Mouse (Mus musculus) forelimb bud, embryonic 11.5 days (tissue): Measurements from ENCODE around the gene Phc2.

Experiments used
- DNase-seq: peaks from one replicate; pipeline ENCODE4 v3.0.0-alpha.2; 2012; ENCODE audit warnings: low read depth, low spot score

Phc2 gene

DNA sequence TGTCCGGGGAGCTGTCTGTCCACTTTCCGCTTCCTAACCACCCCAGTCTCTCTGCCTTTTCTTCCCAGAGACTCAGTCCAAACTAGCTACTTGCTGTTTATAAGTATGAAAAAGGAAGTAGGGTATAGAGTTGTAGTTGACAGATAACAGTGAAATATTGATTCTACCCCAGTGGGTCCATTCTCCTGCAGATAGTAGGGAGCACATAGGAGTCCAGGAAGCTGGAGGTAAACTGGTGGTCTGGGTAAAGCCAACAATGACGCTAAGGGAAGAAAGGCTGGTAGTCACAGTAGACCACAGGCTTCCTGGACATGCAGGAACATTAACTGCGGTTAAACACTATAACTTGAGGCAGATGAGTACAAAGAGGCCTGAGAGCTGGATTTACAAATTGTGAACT is 36.7 kb downstream of the Phc2 start:
- no peak for DNase-seq

DNA sequence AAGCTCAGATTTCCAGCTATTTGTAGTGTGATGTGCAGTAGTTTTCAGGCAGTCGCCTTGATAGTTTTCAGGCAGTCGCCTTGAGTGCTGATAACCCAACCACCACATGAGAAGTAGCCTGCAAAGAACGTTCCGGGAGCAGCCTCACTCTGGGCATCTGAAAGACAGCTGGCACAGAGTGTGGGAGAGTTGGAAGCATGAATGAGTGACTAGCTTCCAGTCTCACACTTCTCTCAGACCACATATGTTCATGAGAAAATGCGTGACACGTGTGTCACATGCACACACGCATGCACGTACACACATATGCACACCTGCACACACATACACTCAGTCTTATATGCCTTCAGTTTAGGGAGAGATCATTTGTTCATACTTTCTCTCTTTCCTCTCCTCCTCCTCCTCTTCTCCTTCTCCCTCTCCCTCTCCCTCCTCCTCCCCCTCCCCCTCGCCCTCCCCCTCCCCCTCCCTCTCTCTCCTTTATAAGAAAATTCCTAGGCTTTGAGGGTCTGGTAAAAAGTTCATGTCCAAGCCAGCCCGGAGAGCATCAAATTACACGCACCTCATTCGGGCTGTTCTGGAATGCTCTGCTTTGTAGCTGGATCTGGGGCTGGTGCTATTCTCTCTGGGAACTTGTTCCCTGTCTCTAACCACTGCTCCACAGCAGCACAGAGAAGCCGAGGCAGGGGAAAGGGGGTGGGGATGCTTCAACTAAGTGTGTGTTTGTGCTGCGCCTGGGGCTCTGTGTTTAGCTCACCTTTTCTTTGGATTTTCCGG is 37.8 kb downstream of the Phc2 start:
- peak; percentile 78 for DNase-seq

DNA sequence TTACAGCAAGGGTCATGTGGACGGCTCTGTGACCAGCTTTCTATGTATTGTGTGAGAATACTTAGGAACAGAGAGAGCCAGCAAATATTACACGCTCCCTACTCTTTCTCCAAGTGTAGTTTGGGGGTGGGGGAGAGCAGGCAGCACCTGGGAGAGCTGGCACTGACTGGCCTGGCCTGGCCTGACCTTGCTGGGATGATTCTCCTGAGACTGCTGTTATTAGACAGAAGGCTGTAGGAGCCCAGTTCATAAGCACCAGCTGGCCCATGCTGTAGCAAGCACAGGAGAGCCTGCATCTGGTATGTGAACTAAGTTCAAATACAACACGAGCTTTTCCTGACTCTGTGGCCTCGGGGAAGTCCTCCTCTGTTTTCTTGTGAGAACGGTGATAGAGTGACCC is 38.7 kb downstream of the Phc2 start:
- DNase-seq, result no peak

DNA sequence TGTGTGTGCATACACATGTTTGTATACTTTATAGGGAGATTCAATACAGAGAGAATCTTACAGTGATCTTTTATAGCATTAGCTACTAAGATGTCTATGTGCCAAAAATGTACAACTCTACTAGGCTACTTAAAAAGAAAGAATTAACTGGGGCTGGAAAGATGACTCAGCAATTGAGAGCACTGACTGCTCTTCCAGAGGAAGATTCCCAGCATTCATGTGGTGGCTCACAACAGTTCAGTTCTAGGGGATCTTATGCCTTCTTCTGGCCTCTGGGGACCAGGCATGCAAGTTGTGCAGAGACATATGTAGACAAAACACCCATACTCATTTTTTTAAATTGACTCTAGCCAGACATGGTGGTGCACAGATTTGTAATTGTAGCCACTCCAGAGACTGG is 39.8 kb downstream of the Phc2 start:
- no peak for DNase-seq

DNA sequence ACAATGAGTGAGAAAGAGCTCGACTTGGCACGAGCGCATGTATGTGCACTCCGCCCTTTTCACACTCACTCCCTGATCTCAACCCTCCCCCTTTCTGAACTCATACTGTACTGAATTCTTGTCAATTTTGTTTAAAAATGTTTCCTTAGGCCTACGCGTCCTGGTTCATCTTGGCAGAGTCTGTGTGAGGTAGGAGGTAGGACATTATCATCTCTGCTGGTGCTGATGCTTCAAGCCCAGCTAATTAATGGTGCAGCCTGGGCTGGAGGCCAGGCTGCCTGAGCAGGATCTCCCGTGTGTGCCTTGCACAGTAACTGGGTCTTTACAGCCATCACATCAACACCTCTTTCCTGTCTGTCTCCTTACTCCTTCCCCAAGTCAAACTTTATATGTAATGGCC is 40.6 kb downstream of the Phc2 start:
- DNase-seq, result no peak

DNA sequence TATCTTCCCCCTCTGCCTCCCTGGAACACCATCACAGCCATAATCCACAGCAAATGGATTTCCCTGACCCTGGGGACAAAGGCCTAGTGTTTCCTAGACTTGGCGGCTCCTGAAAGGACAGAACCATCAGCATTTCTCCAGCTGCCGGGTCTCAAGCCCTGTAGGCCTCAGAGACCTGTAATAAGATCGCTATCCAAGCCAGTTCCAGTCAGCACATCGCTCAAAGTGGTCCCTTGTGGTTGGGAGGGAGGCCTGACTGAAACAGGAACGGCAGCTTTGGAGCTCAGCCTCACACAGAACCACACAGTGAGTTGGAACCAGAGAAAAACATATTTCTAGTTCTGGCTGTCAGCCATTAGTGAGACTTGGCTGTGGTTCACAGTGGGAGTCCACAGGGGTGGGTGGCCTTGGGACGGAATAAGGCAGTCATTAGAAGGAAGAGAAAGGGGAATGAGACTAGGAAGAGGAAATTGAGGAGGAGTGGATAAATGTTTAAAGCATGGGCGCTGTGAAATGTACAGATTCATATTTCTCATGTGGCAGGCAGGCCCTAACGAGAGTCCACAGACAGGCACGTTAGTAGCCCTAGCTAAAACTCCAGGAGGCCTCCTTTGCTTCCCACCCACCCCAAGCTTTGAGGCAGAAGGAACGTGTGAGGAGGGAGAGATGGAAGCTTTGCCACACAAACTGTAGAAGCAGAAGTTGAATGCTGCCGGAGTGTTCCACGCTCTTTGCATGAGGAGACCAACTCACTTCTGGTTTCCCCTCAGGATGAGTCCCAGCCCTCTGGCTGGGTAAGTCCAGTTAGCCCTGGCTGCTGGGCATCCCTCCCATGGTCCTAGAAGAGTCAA is 43.7 kb downstream of the Phc2 start:
- DNase-seq, result peak; percentile 77

DNA sequence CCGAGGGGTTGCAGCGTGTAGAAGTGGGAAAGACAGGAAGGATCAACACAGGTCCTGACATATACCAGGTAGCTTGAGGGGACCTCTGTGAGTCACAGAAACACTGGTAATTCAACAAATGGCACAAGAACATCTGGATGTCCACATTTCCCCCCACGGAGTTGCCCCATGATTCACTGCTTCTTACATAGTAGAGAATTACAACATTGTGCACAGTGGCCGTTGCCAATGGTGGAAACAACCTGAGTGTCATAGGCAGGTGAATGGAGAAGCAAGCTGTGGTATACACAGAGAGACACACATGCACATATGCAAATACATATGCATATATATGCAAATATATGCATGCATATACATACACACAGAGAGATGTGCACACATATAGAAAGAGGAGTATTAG is 45.4 kb downstream of the Phc2 start:
- no peak for DNase-seq

DNA sequence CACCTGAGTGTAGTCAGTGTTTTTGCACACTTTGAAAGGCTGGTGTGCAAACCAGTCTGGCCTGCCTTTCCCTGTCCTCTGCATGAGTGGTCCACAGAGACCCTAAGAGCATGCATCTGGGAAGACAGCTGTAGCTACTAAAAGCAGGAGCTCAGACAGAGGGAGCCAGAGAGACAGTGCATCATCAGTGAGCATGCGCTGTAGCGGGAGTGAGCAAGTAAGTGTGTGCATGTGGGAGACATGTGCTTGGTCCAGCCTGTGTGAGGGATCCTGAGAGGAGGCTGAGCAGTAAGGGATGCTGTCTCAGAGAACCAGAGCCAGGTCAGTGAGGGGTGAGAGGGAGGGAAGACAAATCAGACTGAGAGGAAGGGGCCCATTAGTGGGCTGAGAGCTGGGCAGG is 46.0 kb downstream of the Phc2 start:
- no peak for DNase-seq

DNA sequence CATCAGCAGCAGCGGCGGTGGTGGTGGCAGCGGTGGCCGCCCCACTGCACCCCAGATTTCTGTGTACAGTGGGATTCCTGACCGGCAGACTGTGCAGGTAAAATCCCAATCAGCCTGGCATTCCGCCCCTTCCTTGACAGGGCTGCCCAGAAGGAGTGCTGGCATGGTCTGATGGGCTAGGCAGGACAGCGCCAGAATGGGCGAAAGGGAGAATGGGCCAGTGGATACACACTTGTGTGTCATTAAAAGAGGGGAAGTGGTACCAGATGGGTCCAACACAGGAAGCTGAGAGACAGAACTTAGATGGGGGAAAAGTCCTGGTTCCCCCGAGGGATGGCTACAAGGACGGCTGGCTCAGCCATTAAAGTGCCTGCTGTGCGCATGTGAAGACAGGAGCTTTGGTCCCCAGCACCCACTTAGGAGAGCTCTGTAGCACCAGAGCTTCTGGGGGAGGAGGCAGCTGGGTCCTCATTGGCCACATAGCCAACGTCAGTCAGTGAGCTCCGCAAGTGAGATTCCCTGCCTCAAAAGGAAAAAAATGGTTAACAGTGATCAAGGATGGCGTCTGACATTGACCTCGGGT is 50.7 kb downstream of the Phc2 start:
- DNase-seq, result no peak

DNA sequence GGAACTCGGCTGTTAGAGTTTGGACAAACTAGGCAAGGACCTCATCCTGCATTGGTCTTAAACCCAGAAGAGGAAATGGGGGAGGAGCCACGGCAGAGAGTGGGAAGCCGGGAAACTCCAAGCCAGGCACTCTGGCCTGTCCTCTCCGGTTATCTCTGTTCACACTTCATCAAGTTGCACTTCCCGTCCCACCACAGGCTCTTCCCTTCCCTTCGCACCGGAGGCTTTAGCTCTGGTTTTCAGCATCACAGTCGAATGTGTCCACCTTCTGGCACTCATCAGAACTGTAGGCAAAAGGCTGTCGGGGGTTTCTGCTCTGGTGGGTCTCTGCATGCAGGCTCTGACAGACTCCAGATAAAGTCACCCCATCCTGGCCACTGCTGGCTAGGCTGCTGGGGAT is 52.1 kb downstream of the Phc2 start:
- DNase-seq, result peak; percentile 65

DNA sequence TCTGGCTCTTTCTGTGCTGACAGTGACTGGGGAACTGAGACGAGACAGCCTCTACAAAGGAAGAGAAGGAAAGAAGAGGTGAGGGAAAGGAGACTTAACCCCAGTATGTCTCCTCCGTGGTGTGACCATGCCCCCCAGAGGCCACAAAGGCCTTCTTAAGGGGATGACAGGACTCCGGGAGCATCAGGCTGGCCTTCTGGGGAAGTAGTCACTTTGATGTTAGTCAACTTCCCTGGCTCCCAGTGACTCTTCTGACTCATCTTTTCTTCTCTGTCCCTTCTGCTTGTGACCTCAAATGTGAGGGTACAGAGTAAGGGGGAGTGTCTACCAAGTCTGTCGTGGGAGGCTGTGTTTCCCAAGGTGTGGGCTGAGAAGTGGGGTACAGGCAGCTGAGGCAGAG is 52.9 kb downstream of the Phc2 start:
- no peak for DNase-seq

DNA sequence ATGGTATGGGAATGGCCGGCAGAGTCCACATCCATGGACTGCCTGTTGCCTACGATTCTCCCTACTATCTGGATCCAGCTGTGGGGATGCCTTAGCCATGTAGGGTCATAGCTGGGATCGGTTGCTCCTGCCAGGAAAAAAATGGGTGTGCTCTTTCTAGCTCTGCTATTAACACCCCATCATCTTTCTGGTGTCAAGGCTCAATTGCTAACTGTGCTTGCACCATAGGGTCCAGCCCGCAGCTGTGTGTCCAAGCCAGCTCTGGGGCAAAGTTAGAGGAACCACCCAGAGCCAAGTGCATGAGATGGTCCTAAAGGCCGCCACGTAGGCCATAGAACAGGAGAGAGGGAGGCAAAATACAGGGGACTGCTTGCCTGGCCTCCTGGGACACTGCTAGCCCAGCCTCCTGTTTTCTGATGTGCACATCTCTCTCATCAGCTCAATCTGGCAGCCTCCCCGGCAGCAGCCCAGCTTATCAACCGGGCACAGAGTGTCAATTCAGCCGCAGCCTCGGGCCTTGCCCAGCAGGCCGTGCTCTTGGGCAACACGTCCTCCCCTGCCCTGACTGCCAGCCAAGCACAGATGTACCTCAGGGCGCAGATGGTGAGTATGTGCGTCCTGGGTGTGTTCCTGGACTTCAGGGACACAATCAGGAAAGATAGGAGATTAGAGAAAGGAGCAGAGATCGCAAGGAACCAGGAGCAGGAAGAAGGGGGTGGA is 54.7 kb downstream of the Phc2 start:
- no peak for DNase-seq

DNA sequence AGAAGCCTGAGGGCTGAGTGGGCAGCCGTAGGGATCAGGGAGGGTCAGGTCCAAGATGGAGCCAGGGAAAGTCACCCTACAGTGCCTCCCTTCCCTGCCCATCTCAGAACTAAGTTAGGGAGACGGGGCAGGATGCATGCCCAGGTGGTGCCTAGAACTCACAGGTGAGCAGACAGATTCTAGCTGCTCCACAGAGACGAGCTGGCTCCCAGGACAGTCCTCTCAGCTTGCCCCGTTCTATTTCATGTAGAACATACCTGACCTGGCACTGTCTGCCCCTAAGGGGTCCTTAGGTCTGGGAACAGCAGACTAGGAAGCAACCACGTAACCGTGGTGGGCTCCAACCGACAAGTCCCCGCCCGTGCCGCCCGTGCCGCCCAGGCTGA is 55.3 kb downstream of the Phc2 start:
- DNase-seq, result no peak

DNA sequence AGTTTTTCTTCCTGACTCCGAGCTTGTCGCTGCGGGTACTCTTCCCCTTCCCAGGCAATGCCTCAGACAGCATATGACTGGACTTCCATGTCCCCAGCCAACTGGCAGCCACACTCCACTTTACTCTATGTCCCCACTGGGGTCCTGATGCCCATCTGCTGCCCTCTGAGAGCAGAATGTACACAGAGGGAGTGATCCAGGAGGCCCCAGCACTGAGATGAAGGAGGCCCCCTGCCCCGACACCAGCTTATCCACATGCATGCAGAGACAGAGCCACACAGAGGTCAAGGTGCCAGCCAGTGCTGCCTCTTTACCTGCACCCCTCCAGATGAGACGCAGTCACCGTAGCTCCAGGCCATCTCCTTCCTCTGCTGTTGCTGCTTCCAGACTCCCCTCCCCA is 55.8 kb downstream of the Phc2 start:
- no peak for DNase-seq

DNA sequence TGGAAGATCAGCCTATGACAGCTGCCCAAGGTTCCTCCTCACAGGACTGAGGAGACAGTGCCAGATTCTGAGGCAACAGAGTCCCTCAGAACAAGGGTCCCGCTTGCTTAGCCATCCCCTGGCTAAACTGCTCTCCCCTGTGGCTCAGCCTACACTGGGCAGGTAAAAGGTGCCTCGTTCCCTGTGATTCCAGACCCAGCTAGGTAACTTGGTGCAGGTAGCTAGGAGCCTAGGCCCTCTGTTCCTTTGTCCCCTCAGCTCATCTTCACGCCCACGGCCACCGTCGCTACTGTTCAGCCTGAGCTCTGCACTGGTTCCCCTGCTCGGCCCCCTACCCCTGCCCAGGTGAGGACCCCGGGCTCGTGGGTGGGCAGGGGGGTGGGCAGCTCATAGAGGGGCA is 56.3 kb downstream of the Phc2 start:
- no peak for DNase-seq

DNA sequence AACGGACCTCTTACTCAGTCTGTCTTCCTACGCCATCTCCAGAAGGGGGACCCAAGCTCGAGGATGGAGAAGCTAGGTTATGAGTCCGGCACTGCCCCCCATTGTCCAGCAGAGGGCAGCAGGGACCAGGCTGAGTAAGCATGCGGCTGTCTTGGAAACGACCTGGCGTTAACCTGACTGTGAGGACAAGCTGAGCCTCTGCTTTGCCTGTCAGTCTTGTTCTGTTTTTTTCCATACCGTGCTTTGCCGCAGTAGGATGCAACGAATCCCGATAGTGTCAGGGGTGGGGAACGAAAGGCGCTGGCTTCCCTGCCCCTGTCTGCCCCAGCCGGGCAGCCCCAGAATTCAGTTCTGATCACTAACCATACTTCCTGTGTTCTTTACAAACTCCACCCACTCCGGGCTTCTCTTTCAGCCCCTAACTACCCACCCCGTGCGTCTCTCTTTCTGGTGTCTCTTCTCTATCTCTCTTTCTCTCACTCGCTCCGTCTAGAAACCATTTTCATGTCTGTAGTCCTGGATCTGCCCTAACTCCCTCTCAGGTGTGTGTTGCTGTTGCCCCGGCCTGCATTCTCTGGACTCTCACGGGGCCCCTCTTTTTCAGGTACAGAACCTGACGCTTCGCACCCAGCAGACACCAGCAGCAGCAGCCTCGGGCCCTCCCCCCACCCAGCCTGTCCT is 57.1 kb downstream of the Phc2 start:
- DNase-seq, result peak; percentile 95

DNA sequence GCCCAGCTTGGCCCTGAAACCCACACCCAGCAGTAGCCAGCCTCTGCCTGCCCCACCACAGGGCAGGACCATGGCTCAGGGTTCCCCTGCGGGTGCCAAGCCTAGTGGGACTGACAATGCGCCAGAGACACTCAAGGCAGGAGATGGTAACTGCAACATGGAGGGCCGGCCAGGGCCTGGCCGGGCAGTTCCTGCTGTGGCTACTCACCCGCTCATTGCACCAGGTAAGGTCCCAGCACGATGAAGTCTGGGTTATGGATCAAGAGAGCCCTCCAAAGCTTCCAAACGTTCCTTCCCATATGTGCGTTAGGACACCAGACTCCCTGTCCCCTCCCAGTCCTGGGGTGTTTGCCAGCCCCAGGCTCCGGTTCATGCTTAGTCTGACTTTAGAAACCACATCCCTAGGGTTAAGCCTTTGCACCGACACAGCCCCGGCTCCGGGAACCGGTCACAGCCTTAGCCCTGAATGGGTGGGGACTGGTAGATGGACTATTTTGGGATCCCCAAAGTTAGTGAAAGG is 57.7 kb downstream of the Phc2 start:
- no peak for DNase-seq

DNA sequence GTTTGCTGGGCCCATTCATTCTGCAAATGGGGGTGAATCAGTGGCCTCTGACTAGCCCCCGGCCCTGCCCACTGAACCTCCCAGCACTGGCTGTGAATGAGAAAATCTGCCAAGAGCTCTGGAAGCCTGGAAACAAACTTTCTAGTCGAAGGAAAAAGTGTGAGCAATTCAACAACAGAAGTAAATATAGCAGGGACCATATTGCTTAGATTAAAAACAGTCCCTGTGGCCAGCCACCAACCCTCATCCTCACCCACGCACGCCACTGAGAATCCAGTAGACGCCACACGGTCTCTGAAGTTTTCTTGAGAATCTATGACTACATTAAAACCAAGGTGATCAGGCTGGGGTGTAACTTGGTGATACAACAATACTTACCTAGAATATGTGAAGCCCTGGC is 58.4 kb downstream of the Phc2 start:
- DNase-seq, result no peak

DNA sequence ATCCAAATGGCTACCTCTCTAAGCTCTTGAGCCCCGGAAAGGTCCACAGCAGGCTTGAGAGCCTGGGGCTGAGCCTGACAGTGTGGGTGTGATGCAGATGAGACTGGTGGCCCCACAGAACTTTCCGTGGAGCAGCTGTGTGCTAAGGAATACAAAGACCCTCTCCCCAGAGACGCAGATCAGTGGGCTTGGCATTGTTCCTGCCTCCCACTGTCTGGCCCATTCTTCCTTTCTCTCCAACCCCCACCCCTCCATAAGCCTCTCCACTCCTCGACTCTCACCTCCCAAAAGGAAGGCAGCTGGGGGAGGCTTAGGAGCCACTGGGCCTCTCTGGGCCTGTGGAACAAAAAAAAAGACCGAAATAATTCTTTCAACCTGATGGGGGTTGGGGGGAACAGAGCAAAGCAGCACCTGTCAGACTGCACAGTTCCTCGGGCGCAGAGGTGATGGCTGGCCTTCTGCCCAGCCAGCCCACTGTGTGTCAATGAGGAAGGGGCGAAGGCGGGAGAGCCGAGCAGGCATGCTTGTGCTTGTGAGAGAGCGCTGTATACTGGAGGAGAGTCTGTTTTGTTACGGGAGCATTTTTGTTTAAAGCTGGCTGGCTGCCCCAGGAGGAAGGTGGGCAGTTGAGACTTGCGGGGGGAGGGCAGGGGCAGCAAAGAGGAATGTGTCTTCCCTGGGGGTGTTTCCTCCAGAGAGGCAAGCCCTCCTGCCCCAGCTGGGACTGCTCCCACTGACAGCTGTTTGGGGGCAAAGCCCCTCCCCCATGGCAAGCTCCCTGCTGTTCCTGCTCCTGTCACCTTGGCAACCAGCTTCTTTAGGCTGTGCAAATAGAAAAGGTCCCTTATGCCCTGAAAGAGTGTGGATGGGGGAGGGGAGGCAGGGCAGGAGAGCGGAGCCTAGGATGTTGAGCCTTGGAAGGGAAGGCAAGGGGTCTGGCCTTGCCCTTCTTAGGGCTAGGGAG is 61.0 kb downstream of the Phc2 start:
- peak; percentile 95 for DNase-seq

DNA sequence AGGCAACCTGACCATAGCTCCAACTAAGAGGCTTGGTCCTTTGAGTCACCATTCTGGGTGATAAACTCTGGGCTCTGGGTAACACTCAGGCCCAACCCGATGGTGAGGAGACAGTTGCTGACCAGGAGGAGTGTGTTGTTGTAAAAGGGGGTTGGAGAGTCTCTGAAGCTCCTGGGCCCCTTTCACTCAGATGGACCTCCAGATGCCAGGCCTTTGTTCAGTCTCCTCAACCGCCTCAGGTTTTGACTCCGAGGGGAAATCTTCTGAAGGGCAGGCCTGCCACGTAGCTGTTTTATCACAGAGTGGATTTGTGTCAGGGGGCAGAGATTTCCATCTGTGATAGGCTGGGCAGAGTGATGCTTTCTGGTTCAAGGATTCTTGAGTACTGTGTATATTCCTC is 61.8 kb downstream of the Phc2 start:
- DNase-seq, result no peak
